16 mouse cellular contexts compared by ENCODE assay signal in genomic region chr6:88794561-88794971, GRCm38 (mm10). TPM values are rescaled to one million over a fixed set of nuclear protein-coding genes. Genes with fewer than 3 reads are reported as not detected.
DNase-seq lines count a peak whose midpoint lies in the region; ATAC-seq and TF ChIP-seq lines count a peak whose summit lies in the region.
"Had no signal": no experiment of that assay in that cellular context is flagged by ENCODE, and none has a peak within 500 bp of the region (broad histone marks: within the 10 kb centered on the region; RNA-seq: fewer than 3 reads in every experiment).

No protein-coding gene starts in this region.

- TF ChIP-seq CTCF in gastrocnemius, adult 2 months (IDR thresholded peaks at IDR 0.05): no peak
- no peak for TF ChIP-seq CTCF in C2C12 (IDR thresholded peaks at IDR 0.05; ENCODE audit: control insufficient read depth, insufficient read depth, insufficient read length)

- H3K9ac ChIP-seq in intestine, embryonic 16.5 days (ENCODE audit: low read depth, low read length): no peak overlapping the region
- H3K9ac ChIP-seq: embryonic facial prominence, embryonic 15.5 days; kidney, embryonic 15.5 days; liver, embryonic 13.5 days had no signal

- no peaks in the 10 kb centered on the region for H3K36me3 ChIP-seq in C2C12 (ENCODE audit: control insufficient read depth, insufficient read depth)
- H3K36me3 ChIP-seq in intestine, embryonic 16.5 days (ENCODE audit: control insufficient read depth, insufficient read depth, low read length): no peaks in the 10 kb centered on the region
- H3K36me3 ChIP-seq: embryonic facial prominence, embryonic 15.5 days; kidney, embryonic 15.5 days; limb, embryonic 10.5 days had no signal

- H3K79me3 ChIP-seq in C2C12 (ENCODE audit: low read depth): no peaks in the 10 kb centered on the region

- intact Hi-C loops in gastrocnemius, adult 2 months (cut with DNase I): no loop called here
- intact Hi-C loops in gastrocnemius, postnatal 14 days (cut with DNase I; ENCODE audit: low total_unique reads): no loop called here
- intact Hi-C loops in heart, postnatal 25 days (cut with DNase I): no loop called here

- H3K4me3 ChIP-seq in gastrocnemius, adult 2 months: no peak overlapping the region
- no peak overlapping the region for H3K4me3 ChIP-seq in C2C12 (ENCODE audit: insufficient read depth, poor library complexity, severe bottlenecking)
- H3K4me3 ChIP-seq in intestine, embryonic 16.5 days (ENCODE audit: low read length): no peak overlapping the region
- H3K4me3 ChIP-seq: embryonic facial prominence, embryonic 15.5 days; kidney, embryonic 15.5 days; limb, embryonic 10.5 days; liver, embryonic 13.5 days had no signal

- H3K27ac ChIP-seq in gastrocnemius, adult 2 months: 0 out of 2 replicates have a peak overlapping the region, but pooled peaks have one; percentile 7
- H3K27ac ChIP-seq in intestine, embryonic 16.5 days (ENCODE audit: low read length): no peak overlapping the region
- H3K27ac ChIP-seq: embryonic facial prominence, embryonic 15.5 days; kidney, embryonic 15.5 days; liver, embryonic 13.5 days had no signal

- no peaks in the 10 kb centered on the region for H3K79me2 ChIP-seq in C2C12 (ENCODE audit: control insufficient read depth, insufficient read depth)

- no peak overlapping the region for H3K4me2 ChIP-seq in intestine, embryonic 16.5 days (ENCODE audit: low read depth, low read length)
- H3K4me2 ChIP-seq: embryonic facial prominence, embryonic 15.5 days; kidney, embryonic 15.5 days; liver, embryonic 13.5 days had no signal

- WGBS in intestine, embryonic 16.5 days: 72% methylated on average over 14 of the region's 14 CpGs

- H3ac ChIP-seq in C2C12 (ENCODE audit: control insufficient read depth, insufficient read length, low read depth): no peak overlapping the region

- peaks cover 14% of the 10 kb centered on the region for H3K4me1 ChIP-seq in intestine, embryonic 16.5 days (ENCODE audit: control insufficient read depth, insufficient read depth, low read length)

- H3K9me3 ChIP-seq in intestine, embryonic 16.5 days (ENCODE audit: control insufficient read depth, low read length): no peaks in the 10 kb centered on the region
- H3K9me3 ChIP-seq: embryonic facial prominence, embryonic 15.5 days; kidney, embryonic 15.5 days; limb, embryonic 10.5 days; liver, embryonic 13.5 days had no signal

- H3K27me3 ChIP-seq in C2C12 (ENCODE audit: control insufficient read depth, insufficient read depth, insufficient read length): no peaks in the 10 kb centered on the region
- no peaks in the 10 kb centered on the region for H3K27me3 ChIP-seq in intestine, embryonic 16.5 days (replicated peaks; ENCODE audit: control insufficient read depth, insufficient read depth, low read length)
- H3K27me3 ChIP-seq: CH12.LX; embryonic facial prominence, embryonic 15.5 days; kidney, embryonic 15.5 days had no signal

- ATAC-seq in intestine, embryonic 16.5 days: no peak

- DNase-seq in gastrocnemius, adult 2 months: no peak
- DNase-seq in gastrocnemius, postnatal 14 days: no peak
- peak; percentile 41 for DNase-seq in adrenal gland, postnatal 10 days
- peak; percentile 60 to 61 for DNase-seq in cerebellum, postnatal 14 days
- DNase-seq in layer of hippocampus, adult 9-11 months: no peak
- DNase-seq in heart, postnatal 25 days (ENCODE audit: low spot score): no peak
- DNase-seq: liver, embryonic 13.5 days; lung, postnatal 10 days; right cerebral cortex, postnatal 25 days; thymus, postnatal 4 days had no signal

TF ChIP-seq in C2C12, 6 proteins besides CTCF, POLR2A, EP300 and RAD21:
- TF ChIP-seq USF1 (IDR thresholded peaks at IDR 0.05; ENCODE audit: low read depth) (peak; percentile 78), MAX (IDR thresholded peaks at IDR 0.05) (no peak)

RNA-seq across cellular contexts. Expression of gene Abtb1, which starts 47.2 kb away (rescaled TPM):
- 10 to 100 TPM; 16.9 to 22.7 TPM for total RNA-seq in gastrocnemius, adult 2 months (2021)
- total RNA-seq in gastrocnemius, postnatal 14 days (2021): 10 to 100 TPM; 17.8 to 18.2 TPM
- 6.7 TPM for polyA plus RNA-seq in C2C12 (2012; fragmentation: generic; extraction: Trizol)
- total RNA-seq in adrenal gland, postnatal 10 days (2021): 10 to 100 TPM; 21.9 to 30.5 TPM
- polyA plus RNA-seq in intestine, embryonic 16.5 days (2015; fragmentation: Nextera tagmentation; extraction: Ambion mirVana): 26.6 and 29.2 TPM in 2 replicates
- 10 to 100 TPM; 21.9 to 23.3 TPM for total RNA-seq in heart, postnatal 25 days (2021)

Comparison
In these comparisons a context has a peak if more than half of its experiments do, and no peak if none do; other contexts are left out.
1. DNase-seq: peak in adrenal gland, postnatal 10 days (single experiment) and cerebellum, postnatal 14 days (2 of 2); none in gastrocnemius, adult 2 months (single experiment), gastrocnemius, postnatal 14 days (single experiment), layer of hippocampus, adult 9-11 months (single experiment) and heart, postnatal 25 days (single experiment).